Mouse (Mus musculus) brain, adult 10 weeks (tissue): Measurements from ENCODE around the gene Pcolce2. TPM values are rescaled to one million over a fixed set of nuclear protein-coding genes. Genes with fewer than 3 reads are reported as not detected.

Experiments used
- polyA plus RNA-seq: library from polyadenylated mRNA; stranded (reverse); fragments of 350-450 nt; fragmentation: Illumina TruSeq; extraction: RNeasy Lipid Tissue Mini Kit (QIAGEN cat#74804); gene quantifications from one replicate; pipeline ENCODE4 v1.2.3, GENCODE M21; 2015; ENCODE audit warnings: low read depth, low replicate concordance

The Pcolce2 gene
- 7.6 TPM for polyA plus RNA-seq

DNA sequence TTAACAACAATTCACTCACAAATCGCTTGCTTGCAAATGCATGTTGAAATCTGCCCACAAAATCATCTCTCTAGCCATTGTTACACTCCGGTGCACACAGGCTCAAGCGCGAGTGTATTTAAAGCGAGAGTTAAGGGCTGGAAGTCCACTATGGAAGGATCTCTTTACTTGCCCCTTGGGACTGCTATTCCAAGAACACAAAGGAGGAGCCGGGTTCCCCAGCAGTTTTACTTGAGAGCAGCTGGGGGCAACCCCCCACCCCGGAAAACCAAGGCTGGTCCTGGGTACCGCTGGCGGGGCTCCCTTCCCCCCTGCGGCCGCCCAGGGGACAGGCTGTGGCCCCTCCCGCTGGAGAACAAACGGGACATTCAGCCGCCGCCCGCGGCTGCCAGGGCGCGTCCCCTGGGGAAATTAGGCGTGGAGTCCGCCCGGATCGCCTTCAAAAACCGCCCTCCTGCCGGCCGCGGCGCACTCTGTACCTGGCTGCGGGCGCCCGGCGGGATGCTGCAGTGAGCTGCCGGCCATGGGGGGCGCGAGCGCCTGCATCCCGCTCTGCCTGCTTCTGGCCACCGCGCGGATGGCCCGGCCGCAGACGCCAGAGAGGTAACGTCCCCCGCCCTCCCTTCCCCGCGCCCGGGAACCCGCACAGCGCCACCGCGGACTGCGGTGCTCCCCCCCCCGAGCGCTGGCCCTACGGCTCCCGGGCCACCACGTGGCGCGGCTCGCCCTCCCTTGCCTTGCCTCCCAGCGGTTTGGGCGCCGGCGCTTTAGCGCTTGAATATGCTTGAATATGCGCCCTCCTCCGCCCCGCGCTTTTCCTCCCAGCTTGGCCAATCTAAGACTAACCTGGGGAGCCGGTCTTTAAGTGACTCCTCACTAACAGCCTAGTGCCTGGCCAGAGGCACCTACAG, at the start of gene Pcolce2:
TSS of gene Pcolce2 (plus strand) at position 331 of the 911 bp plus-strand sequence.

Other genes with a start within 250 kb of the Pcolce2 start
- gene Chst2, start 230.9 kb upstream of the Pcolce2 start, polyA plus RNA-seq, result 31.4 TPM
- gene U2surp, start 125.6 kb upstream of the Pcolce2 start, polyA plus RNA-seq, result 37.0 TPM
- gene Paqr9, start 77.9 kb upstream of the Pcolce2 start, polyA plus RNA-seq, result 21.8 TPM
- 27.4 TPM for gene Trpc1, start 112.8 kb downstream of the Pcolce2 start, polyA plus RNA-seq
- 9.9 TPM for gene Pls1, start 207.7 kb downstream of the Pcolce2 start, polyA plus RNA-seq
- 7.2 TPM for gene Atr, start 220.0 kb downstream of the Pcolce2 start, polyA plus RNA-seq